Mouse (Mus musculus): ENCODE results near the gene Fermt3.

DNA sequence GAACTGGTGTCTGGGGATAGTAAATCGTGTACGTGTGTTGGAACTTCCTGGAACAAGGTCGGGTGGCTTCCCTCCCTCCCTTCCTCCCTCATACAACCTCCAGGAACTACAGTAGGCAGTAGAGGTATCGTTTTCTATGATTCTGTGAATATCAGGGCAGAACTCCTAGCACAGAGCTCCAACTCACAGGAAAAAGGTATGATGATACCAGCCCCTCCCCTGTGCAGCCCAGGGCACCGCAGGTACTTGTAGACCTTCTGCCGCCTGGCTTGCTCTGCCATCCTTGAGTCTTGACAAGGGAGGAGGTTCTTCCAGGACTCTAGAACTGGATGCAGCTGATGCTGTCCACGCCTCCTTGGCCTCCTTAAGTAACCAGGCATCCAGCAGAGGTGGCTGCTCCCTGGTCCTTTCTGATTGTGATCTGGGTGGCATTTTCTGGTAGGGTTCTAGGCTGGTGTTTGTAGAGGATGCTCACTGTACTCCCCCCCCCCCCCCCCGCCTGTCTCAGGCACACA is 47.6 kb upstream of the Fermt3 start:
- TF ChIP-seq CTCF (IDR thresholded peaks at IDR 0.05) (no peak), EP300 (IDR thresholded peaks at IDR 0.05; ENCODE audit: insufficient read depth, low read depth, low read length) (no peak)
